Mouse (Mus musculus) MEL-GATA-1-ER (cell line): Measurements from ENCODE around the gene H2al1k.
"Not testable (repeated sequence)": the region's sequence is repeated elsewhere in the genome, so short reads cannot be mapped to it uniquely, and the experiment has no call there.

ENCODE experiments used
- DNase-seq: peaks from one replicate; pipeline ENCODE4 v3.0.0-alpha.2; 2012; ENCODE audit warnings: low read depth; ENCODE audit errors: extremely low read depth

The H2al1k gene

DNA sequence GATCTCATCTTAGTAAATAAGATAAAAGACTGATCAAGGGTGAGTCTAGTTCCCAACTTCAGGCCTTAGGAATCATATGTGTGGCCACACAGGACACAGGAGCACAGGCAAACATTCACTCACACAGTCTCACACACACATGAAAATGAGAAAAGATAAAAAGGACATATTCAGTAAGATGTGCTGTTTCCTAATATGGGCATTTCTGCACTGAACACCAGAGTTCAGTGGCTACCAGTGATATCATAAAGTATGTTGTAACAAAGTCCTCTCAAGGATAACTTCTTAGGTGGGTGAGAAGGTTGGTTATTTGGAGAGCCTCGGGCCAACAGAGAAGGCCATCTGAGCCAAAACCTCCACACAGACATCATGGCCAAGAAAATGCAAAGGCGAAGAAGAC lies at the start of gene H2al1k:
TSS of gene H2al1k (plus strand) at position 301 of the 400 bp plus-strand sequence.
- not testable (repeated sequence) for DNase-seq

DNA sequence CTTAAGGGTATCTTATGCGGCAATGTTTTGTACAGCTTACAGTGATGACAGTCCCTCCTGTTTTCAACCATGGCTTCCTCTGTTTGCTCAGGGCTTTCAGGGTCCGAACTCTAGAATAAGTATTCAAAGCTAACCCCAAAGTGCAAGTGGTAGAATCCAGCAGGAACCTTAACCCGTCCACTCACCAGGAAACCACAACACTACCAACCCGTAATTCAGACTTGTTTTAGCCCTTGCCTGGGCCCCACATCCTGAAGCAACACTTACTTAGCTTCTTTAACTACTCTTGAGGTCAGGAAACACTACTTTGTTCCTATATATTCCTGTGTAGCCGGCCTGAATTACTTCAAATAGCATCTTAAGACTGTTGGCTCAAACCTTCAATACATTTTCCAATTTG lies 47.6 kb upstream of the H2al1k start:
- no peak for DNase-seq

GRCm38 (mm10) chrX:9303455-9303854 lies 47.0 kb upstream of the H2al1k start:
- DNase-seq: no peak

DNA sequence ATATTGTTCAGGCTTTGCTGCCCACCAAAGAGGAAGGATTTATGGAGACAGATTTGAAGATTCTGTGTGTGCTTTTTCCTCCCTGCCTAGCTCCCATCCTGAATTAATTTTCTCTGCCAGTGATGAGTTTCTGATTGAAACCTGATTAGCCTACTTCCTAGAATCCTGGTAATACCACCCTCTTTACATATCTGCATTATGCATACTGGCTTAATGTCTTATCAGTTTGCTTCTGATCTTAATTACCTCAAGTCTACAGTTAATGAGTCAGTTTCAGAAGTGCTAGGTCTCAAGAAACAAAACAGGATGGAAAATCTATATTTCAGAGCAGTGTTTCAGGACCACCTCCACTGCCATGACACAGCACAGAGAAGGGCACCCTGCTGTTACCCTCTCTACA lies 34.0 kb upstream of the H2al1k start:
- DNase-seq: not testable (repeated sequence)

DNA sequence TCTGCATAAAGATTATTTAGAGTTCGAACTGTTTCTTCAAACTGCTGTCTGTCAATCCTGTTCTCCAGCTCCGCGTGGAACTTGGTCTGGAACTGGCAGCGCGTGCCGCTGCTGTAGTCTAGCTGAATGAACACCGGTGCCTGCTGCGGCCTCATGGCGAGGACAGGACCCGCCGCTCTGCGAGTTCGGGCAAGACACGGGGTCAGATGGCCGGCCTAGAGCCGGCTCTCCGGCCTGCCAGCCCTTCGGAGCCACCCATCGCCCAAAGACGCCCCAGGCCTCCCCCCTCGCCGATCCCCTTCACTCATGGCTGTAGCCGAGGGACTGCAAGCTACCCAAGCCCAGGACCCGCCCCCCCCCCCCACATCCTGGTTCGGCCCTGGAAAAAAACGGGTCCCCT lies 22.5 kb upstream of the H2al1k start:
- DNase-seq: not testable (repeated sequence)

DNA sequence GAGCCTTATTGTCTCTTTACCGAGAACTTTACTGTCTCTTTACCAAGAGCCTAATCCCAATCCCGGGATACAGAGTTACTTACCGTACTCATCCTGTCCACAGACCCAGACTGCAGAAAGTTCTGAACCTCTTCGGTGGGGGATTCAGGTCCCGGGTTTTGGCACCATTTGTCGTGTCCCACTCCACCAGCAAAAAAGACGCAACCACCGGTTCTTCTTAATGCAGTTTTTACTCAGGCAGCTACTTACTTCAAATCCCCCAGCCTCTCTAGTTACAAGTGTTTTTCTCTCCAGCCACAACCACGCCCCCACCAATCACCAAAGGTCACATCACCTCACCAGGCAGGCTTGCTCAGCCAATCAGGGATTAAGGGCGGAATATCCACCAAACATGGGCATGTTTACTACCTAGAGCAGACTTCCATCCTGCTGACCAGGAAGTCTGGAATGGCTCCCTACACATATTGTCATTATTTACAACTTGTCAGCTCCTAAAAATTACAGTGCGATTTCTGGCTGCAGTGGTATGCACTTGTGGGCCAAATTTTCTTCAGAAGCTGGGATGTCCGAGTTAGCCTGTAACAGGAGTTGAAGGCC lies 18.0 kb upstream of the H2al1k start:
- not testable (repeated sequence) for DNase-seq

DNA sequence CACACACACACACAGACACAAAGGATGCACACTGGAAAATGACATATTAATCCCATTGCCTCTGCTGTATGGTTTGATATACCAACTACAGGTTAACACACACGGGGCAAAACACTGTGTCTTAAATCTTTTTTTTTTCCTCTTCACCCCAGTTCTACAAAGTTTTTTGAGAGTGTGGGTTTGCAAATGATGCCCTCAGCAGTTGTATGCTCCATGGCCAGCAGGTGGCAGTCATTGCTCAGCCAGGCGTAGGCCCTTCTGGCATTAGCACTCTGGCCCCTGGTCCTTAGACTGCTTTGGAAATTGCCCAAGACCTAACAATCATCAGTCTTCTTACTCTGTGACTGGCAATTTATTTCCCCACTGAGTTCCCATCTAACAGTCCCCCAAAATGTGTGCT lies 17.4 kb upstream of the H2al1k start:
- not testable (repeated sequence) for DNase-seq

- DNase-seq: not testable (repeated sequence)
Measured at GRCm38 (mm10) chrX:9334996-9335395, 15.4 kb upstream of the H2al1k start.

GRCm38 (mm10) chrX:9374012-9374411 lies 23.6 kb downstream of the H2al1k start:
- DNase-seq: not testable (repeated sequence)

DNA sequence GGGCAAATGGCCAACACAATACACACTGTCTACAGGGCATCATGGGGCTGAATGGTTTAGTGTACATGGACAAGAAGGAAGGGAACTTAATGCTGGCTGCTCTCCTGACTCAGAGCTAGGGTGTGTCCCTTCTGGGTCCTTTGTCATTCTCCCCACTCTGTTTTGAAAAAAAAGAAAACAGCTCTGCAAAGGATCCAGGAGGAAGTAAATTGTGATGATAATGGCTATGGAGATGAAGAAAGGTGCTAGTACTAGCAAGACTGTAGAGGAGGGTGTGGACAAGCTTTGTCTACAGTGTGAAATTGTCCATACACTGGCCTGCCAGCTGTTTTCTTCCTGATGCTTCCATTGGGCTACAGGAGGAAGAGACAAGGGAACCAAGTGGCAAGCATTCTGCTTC lies 25.5 kb downstream of the H2al1k start:
- DNase-seq: not testable (repeated sequence)
